Mouse (Mus musculus): ENCODE data around the gene Map3k20.

The Map3k20 gene

GRCm38 (mm10) chr2:72416095-72417080 is 131.0 kb downstream of the Map3k20 start:
- DNase-seq (ENCODE audit: low read depth, low spot score), result no peak

- DNase-seq (ENCODE audit: low read depth, low spot score), result no peak
Observed at GRCm38 (mm10) chr2:72420561-72420960, 135.1 kb downstream of the Map3k20 start.

GRCm38 (mm10) chr2:72424656-72425055 is 139.2 kb downstream of the Map3k20 start:
- no peak for DNase-seq (ENCODE audit: low read depth, low spot score)

GRCm38 (mm10) chr2:72426776-72427175 is 141.3 kb downstream of the Map3k20 start:
- DNase-seq (ENCODE audit: low read depth, low spot score), result no peak

- DNase-seq (ENCODE audit: low read depth, low spot score), result no peak
Observed at GRCm38 (mm10) chr2:72427288-72427687, 141.9 kb downstream of the Map3k20 start.

- DNase-seq (ENCODE audit: low read depth, low spot score), result no peak
Observed at GRCm38 (mm10) chr2:72438941-72439533, 153.6 kb downstream of the Map3k20 start.

GRCm38 (mm10) chr2:72441010-72441409 is 155.6 kb downstream of the Map3k20 start:
- no peak for DNase-seq (ENCODE audit: low read depth, low spot score)

- DNase-seq (ENCODE audit: low read depth, low spot score), result no peak
Observed at GRCm38 (mm10) chr2:72442825-72443224, 157.4 kb downstream of the Map3k20 start.

GRCm38 (mm10) chr2:72443960-72444359 is 158.5 kb downstream of the Map3k20 start:
- no peak for DNase-seq (ENCODE audit: low read depth, low spot score)

- DNase-seq (ENCODE audit: low read depth, low spot score), result no peak
Observed at GRCm38 (mm10) chr2:72446106-72446505, 160.7 kb downstream of the Map3k20 start.

- DNase-seq (ENCODE audit: low read depth, low spot score), result no peak
Observed at GRCm38 (mm10) chr2:72446615-72447014, 161.2 kb downstream of the Map3k20 start.

- no peak for DNase-seq (ENCODE audit: low read depth, low spot score)
Observed at GRCm38 (mm10) chr2:72453563-72453962, 168.1 kb downstream of the Map3k20 start.

- no peak for DNase-seq (ENCODE audit: low read depth, low spot score)
Observed at GRCm38 (mm10) chr2:72456189-72456588, 170.8 kb downstream of the Map3k20 start.

GRCm38 (mm10) chr2:72464376-72465014 is 179.1 kb downstream of the Map3k20 start:
- no peak for DNase-seq (ENCODE audit: low read depth, low spot score)

- no peak for DNase-seq (ENCODE audit: low read depth, low spot score)
Observed at GRCm38 (mm10) chr2:72467604-72468003, 182.2 kb downstream of the Map3k20 start.

GRCm38 (mm10) chr2:72471415-72472070 is 186.1 kb downstream of the Map3k20 start:
- DNase-seq (ENCODE audit: low read depth, low spot score), result no peak

- DNase-seq (ENCODE audit: low read depth, low spot score), result no peak
Observed at GRCm38 (mm10) chr2:72474531-72475287, 189.3 kb downstream of the Map3k20 start.

GRCm38 (mm10) chr2:72475423-72475796 is 190.0 kb downstream of the Map3k20 start:
- DNase-seq (ENCODE audit: low read depth, low spot score), result no peak

GRCm38 (mm10) chr2:72475797-72476485 is 190.5 kb downstream of the Map3k20 start, which contains the start of gene Cdca7:
Gene Cdca7 (plus strand): TSS chr2:72476159.
- DNase-seq (ENCODE audit: low read depth, low spot score), result peak; percentile 73

GRCm38 (mm10) chr2:72476486-72477211 is 191.2 kb downstream of the Map3k20 start:
- peak; percentile 20 for DNase-seq (ENCODE audit: low read depth, low spot score)
